Mouse (Mus musculus) retina, adult 2 months (tissue): ENCODE measurements at regions not wholly inside any gene's neighbourhood (a gene's known extent, or its start where the extent isn't known, plus 50 kb on each side); places are given as distances from the start of the nearest gene placed in this dataset.
A peak's percentile ranks its signal among the peaks of the same experiment; 100 is the strongest.
"Not testable (repeated sequence)": the region's sequence is repeated elsewhere in the genome, so short reads cannot be mapped to it uniquely, and the experiment has no call there.

ENCODE experiments used
- DNase-seq: peaks from one replicate; pipeline ENCODE4 v3.0.0-alpha.2; 2012; ENCODE audit warnings: low read depth, low spot score

GRCm38 (mm10) chr6:62573611-62574010 lies 682.1 kb upstream of the Grid2 start:
- DNase-seq = no peak

- DNase-seq = peak; percentile 22
Measured at GRCm38 (mm10) chr6:62576200-62576599, 679.5 kb upstream of the Grid2 start.

- DNase-seq = no peak
Measured at GRCm38 (mm10) chr6:62620543-62620942, 635.1 kb upstream of the Grid2 start.

- not testable (repeated sequence) for DNase-seq
Measured at GRCm38 (mm10) chr6:62668123-62668522, 587.6 kb upstream of the Grid2 start.

GRCm38 (mm10) chr6:62718389-62718788 lies 537.3 kb upstream of the Grid2 start:
- no peak for DNase-seq

GRCm38 (mm10) chr6:62719541-62720155 lies 536.0 kb upstream of the Grid2 start:
- DNase-seq = no peak
